Mouse (Mus musculus) cerebral cortex, adult 2 months (tissue): Measurements from ENCODE around the gene Nfkbie.

Source experiments
- WGBS: fragments of 180-500 bp; shearing (Covaris S2); methylation state at CpG from one replicate; pipeline ENCODE4 v1.1.7; 2018; 5-methylcytosine and 5-hydroxymethylcytosine counted together

Nfkbie gene

DNA sequence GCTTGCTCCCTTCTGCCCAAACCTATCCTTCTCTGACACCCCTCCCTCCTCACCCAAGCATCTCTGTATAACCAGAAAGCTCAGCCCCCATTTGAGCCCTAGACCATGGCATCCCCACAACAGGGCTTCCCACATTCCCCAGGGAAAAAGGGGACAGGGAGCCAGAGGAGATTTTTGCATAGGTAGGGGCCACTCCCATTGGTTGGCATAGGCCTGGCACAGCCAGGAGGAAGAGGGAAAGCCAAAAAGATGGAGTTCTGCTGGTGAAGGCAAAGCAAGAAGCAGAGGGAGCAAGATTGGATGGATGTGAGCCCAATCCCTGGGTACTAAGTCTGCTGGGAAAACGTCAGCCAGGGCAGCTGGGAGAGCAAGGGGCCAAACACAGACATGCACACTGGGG, 12.4 kb upstream of the Nfkbie start:
- WGBS: 35% methylated on average over 1 of the region's 1 CpGs

DNA sequence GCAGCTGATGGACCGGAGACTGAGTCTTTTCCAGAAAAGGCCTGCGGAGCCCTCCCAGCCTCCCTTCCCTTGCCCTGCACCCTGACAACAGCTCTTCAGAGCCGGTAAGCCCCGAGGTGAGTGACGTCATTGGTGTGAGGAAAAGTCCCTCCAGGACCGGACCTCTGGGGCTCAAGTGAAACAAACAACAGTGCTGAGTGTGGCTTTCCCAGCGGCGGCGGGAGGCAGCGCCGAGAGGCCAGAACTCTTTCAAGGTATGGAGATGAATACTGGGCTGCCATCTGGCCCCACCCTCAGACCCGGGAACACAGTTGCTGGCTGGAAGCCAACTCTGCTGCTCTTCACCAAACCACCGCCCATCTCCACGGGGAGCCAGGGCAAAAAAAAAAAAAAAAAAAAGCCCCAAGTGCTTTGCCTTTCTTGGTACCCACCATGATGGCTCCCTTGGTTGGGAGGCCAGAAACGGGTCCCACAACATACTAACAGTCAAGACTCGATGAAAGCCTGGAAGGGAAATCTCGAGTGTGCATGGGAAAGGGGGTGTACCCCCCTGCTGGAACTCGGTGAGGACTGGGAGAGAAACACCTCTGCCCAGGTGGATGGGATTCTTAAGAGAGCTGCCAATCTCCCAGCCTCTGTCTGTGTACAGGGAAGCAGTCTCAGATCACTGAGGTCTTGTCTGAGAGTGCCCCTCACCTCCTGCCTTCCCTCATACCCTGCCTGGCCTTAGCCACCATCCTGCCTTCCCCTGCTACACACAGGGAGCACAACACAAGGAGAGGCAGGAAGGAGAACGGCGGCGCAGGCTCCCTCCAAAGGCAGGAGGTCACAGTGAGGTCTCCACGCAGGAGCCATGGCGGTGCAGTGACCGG, 11.3 kb upstream of the Nfkbie start:
- WGBS: 33% methylated on average over 24 of the region's 24 CpGs

DNA sequence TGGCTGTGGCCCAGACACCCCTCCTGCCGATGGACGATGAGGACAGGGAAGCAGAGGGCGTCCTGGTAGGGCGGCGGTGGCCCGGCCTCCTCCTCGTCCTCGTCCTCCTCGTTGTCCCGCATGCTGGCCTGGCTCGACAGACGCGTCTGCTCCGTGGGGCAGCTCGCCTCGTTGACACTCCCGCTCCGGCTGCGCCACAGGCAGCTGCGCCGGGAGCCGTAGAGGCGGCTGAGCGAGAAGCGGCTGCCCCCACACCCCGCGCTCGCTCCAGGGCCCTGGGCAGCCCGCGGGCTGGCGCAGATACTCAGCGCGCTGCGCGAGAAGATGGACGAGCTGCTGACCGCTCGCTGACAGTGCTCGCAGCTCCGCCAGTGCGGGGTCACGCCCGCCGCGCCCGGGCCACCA, 10.6 kb upstream of the Nfkbie start:
- WGBS: 29% methylated on average over 46 of the region's 46 CpGs

DNA sequence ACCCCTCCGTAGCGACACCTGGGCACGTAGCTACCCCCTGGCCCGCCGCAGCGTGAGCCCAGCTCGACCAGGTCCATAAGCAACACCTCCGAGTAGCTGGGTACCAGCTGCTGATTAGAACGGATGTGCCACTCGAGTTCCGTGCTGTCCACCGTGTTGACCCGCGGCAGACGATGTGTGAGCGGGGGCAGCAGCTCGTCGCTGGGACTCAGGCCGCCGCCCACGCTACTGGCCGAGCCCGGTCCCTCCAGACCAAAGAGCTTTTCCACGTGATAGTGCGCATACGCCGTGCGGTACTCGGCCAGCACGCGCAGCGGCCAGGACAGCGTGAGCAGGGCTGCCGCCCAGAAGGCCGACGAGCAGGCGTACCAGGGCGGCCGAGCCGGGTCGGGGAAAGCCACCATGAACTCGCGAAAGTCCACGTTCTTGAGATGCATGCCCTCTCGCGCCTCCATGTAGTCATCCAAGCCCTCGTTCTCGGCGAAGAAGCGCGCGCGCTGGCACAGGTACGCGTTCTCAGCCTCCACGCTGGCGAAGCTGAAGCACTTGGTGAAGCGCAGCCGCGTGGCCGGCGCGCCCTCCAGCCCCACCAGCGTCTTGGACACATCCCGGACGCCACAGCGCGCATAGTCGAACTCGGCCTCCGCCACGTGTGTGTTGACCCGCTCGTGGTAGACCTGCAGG, 10.1 kb upstream of the Nfkbie start:
- 41% methylated on average over 74 of the region's 74 CpGs for WGBS

DNA sequence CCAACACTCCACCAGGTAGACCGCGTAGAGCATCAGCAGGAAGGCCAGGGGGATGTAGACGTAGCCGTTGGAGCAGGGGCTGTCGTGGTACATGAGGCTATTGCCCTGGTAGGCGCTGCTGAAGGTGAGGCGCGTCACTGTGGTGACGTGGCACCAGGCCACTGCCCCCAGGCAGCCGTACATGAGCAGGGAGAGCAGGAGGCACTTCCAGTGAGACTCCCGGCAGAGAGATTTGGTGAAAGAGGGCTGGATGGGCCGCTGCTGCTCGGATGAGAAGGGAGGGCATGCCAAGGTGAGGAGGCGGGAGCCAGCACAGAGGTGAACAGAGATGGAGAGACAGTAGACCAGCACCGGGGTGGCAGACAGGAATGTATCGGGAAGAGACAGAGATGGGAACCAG, 8.6 kb upstream of the Nfkbie start:
- WGBS: 72% methylated on average over 16 of the region's 16 CpGs

DNA sequence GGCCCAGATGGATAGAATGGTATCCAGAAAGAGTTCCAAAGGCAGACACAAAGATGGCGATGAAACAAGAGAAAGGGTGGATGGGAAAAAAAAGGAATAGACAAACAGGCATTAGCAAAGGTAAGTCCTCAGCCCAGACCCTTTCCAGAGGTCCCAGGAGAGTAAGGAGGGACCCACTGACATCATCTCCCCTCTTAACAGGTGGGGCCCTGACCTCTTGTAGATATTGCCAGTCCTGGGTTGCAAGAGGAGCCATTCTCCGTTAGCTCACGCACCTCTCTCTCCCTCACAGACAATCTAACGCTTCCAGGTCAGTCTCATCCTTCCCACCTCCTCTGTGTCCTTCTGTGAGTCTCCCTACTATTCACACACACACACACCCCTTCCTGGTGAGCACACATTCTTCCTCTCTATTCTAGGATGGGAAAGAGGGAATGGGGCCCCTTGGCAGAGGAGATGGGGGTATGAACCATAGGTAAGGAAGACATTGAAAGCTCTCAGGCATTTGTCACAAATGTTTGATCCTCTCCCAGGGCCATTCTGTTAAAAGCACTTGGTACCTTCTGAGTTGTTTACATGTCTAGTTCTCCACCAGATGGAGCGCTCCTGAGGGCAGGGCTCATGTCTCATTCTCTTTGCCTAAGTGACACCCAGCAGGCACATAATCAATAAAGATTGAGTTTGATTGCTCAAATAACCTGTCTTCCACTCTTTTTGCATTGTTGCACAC, 7.9 kb upstream of the Nfkbie start:
- WGBS: 57% methylated on average over 5 of the region's 5 CpGs

DNA sequence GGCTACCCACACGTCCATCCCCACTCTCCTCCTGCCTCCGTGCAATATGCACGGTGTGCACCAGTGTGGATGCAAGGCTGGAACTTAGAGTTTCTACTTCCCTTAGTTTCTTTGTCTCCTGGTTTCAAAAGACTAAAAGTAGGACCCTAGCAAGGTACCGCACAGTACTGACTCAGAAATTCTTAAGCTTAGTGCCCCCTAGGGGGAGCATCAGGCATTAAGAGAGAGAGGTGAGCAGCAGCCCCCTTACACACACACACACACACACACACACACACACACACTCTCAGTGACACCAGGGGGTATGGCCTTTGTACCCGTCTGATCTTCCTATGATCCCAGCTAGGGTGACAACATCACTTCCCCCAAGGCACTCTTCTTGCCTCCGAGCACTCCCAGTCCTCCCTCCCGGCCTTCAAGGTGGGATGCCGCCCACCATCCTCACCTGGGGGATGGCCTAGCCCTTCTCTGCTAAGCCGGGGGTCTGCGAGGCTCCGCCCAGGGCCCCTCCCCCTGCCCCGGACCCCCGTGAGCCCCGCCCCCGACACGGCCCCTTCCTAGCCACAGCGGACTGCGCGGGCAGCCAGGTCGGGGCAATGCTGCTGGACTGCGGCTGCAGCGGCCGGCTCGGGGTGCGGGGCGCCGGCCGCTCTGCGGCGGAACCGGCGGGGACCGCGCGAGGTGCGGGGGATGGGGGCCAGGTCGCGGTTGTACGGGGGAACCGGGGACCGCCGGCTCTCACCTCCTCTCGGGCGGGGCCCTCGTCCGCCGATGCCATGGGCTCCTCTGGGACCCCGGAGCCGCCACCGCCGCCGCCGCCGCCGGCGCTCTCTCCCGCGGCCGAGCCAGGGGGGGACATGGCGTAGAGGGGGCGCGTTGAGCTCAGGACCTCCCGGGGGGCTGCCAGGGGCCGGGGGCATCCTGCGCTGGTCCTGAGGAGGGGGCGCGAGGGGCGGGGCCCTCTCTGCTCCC, 6.7 kb upstream of the Nfkbie start:
- WGBS: 3% methylated on average over 66 of the region's 68 CpGs

DNA sequence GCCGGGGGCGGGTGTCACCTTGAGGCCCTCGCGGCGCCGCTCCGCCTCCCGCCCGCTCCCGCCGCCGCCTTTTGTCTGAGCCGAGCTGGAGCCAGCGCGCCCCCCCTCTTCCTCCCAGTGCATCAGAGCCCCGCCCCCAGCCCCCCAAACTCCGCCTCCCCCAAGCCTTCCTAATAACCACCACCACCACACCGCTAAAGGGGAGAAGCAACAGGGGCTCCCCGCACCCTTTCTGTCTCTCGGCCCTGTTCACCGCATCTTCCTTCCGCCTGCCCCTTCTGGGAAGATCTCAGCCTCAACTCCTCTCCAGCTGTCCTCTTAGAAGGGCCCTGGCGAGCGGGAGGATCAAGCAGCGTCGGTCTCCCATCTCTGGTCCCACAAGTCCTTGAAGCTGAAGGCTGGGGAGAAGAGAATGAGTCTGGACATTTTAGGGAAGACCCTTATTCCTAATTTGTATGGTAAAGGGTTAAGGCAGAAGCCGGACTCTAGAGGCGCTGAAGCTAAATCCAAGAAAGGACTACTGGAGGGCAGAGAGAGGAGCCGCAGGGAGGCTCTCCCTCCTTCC, 5.8 kb upstream of the Nfkbie start, which contains the start of gene Tmem151b:
Gene Tmem151b, minus strand, starts transcription at position 61 of the 565 bp plus-strand sequence.
- under 1% methylated on average over 15 of the region's 29 CpGs for WGBS

DNA sequence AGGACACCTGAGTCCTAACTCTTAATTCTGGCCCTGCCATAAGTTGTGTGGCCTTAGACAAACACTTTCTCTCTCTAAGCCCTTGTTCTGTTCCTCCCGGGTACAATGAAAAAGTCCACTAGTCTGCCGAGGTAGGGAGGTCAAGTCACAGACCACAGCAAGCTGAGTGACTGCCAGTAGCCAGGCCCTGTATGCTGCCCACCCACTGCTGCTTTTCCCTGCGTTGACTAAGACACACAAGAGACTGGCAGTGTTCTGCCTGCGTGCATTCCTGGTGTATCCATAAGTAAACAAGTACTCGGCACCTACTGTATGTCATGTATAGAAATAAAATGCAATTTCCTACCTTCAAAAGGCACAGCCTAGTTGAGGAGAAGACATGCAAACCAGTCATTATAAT, 5.2 kb upstream of the Nfkbie start:
- WGBS: 19% methylated on average over 5 of the region's 5 CpGs

DNA sequence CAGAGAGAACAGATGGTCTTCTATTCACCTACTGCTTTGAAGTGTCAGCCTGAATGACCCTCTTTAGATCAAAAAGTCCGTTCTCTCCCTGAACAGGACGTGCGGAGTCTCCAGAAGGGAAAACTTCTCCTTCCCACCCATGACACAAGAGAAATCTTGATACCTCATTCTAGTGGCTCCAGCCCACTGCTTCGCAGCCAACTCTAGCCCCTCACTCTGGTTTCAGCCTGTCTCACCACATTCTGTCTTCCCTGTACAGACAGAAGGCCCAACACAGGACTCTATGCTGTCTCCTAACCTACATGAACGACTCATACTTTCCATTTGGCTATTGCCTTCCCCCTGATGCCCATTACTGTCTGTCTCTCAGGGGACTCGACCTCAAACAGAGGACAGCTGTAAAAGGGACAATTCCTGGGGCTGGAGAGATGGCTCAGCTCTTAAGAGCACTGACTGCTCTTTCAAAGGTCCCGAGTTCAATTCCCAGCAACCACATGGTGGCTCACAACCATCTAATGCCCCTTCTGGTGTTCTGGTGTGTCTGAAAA, 4.2 kb upstream of the Nfkbie start:
- WGBS: 67% methylated on average over 7 of the region's 7 CpGs

DNA sequence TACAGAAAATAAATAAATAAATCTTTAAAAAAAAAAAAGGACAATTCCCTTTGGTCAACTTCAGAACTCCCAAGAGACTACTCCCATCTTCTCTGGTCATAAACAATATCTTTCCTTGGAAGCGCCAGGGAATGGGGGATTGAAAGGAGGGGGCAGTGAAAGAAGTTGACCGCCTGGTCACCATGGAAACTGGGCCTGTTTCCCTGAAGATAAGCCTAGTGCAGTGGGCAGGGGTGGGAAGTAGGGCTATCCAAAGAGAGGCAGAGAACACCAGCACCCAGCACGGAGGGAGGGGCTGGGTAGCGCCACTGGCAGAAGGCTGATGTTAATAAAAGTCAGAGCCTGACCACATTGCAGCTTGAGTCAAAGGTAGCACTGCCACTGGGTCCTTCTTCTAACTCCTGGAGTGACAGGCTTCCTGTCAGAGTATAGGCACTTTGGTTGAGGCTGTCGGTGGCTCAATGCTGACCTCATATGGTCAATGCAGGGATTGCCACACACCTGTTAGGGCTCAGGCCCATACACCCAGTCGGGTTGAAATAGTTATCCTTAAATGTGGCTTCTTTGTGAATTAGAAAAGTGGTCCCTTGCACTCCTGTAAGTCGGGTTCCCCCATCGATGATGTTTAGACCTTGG, 3.6 kb upstream of the Nfkbie start:
- WGBS: 3% methylated on average over 8 of the region's 8 CpGs

DNA sequence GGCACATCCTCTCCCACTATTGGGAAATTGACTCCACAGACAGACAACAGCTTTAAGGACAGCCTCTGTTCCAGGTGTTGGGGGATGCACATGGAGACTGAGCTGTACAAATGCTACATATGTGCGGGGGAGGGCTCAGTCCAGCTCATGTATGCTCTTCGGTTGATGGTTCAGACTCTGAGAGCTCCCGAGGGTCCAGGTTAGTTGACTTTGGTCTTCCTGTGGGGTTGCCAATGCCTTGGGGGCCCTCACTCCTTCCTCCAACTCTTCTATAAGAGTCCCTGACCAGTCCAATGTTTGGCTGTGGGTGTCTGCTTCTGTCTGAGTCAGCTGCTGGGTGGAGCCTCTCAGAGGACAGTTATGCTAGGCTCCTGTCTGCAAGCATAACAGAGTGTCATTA, 2.4 kb upstream of the Nfkbie start:
- 72% methylated on average over 3 of the region's 3 CpGs for WGBS

DNA sequence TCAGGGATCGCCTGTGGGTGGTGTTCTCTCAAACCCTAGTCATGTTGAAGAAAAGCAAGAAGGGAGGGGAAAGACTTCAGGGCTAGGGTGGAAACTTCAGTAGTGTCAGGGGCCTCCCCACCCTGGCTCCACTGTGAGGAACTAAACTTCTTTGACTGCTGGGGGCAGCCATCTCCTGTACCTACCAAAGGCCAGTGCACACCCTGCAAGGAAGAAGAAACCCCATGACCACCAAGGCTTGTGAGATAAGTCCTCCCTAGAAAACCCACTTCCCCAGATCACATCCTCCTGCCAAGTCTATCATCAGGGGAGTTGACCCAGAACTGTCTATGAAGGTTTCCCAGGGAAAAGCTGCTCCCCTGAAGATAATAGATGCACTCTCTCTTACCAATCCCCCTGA, 1.1 kb upstream of the Nfkbie start:
- 59% methylated on average over 1 of the region's 1 CpGs for WGBS

DNA sequence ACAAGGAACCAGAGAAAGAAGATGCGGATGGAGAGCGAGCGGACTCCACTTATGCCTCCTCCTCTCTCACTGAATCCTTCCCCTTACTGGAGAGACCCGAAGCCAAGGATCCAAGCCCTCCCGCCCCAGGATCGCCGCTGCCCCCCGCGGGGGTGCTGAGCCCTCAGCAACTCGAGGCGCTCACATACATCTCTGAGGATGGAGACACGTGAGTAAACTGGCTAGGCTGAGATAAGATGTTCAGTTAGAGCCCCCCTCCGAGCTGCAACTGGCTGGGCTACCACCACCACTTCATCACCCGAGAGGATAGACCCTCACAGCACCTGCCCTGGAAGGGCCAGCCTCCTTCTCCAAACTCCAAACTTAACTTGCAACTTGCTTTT, 595 bp downstream of the Nfkbie start:
- WGBS: 4% methylated on average over 14 of the region's 14 CpGs

DNA sequence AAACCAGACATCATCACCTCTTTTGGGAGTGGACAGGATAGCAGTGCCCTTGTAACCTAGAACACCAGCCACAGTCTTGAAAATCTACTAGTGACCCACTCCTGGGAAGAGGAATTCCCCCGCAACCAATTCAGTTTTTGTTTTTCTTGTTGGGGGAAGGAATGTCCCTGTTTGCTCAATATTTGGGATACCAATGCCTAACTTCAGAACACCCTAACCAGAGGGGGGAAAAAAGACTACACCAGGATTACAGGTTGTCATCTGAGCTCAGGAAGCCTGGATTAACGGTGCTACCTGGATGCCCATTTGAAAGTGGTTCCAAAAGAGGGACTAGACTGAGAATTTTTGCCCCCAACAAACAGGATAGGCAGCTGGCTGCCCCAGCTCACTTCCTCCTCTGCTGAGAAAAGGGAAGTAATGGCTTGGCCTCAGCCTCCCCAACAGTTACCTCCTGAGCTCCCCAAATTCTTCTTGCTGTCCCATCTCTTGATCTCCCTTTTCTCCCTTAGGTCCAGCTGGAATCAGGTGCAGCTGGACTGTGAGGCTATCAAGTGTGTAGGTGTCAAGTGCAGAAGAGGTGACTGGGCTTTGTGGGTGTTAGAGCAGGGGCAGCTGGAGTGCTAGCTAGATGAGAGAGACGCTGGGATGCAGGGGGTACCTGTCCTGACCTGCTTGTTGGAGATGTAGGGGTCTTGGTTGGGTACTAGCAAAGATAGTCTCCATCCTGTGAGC, 1.2 kb downstream of the Nfkbie start:
- 77% methylated on average over 3 of the region's 3 CpGs for WGBS

DNA sequence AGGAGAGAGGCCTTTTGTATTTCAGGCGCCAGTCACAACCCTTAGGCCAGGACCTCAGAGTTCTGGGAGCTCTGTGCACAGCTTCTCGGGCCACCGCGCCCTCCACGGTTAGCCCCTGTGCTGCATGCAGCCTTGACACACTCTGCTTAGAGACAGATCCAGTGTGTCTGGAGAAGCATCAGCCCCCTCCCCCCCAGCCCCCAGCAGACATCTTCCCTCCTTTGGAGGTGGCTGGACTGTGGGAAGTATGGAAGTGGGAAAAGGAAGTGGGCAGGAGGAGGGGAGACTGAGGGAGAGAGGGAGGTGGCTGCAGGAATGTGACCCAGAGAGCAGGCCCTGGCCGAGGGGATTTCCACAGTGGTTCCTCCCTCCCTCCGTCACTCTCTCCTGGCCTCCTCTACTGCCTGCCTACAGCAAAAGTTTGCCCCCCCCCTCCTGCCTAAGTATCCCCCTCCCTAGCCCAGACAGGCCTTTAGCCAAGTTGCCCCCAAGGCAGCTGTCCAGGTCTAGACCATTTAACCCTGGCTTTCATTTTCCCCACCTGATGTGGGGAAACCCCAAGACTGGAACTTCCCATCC, 1.8 kb downstream of the Nfkbie start:
- WGBS: 79% methylated on average over 7 of the region's 7 CpGs

DNA sequence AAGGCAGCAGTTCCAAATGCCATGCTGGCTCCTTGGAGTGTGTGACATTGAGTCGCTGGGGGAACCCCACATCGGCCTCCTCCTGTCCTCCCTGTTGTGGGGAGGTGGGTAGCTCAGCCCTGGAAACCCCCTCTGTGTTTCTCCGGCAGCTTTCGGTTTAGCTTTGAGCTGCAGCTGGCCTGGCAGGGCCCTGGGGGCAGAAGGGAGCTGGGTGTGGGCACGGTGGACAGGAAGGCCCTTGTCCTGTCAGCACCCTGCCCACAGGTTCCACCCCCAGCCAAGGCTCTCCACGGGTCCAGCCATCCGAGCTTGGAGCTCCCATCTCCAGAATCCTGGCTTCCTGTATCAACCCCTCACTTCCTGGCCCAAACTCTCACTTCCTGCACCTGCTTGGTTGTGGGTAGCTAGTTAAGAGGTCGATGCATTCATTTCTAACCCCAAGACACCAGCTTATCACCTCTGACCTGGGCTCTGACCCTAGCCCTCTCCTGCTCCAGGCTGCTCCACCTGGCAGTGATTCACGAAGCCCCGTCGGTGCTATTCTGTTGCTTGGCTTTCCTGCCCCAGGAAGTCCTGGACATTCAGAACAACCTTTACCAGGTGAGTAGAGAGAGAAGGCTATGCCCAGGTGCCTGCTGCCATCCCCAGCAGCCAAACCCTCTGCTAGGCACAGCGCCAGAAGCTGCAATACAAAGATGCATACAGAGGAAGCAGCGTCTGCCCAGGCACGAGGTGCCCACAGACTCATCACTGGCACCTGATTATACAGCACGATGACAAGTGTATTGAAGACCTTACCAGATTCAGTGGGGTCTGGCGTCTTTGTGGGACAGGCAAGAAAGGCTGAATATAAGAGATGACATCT, 2.7 kb downstream of the Nfkbie start:
- WGBS: 63% methylated on average over 16 of the region's 16 CpGs
